Mouse (Mus musculus): ENCODE results near the gene Ctf1. TPM values are rescaled to one million over a fixed set of nuclear protein-coding genes. Genes with fewer than 3 reads are reported as not detected.

The Ctf1 gene
- polyA plus RNA-seq, 1 experiment from 2014 or later = 29.8 TPM

- H3K4me1 ChIP-seq = peaks cover 3% of the 10 kb centered on the region; the same call in 1 of the 2 replicates
- peaks cover 5% of the 10 kb centered on the region; the same call in 1 of the 2 replicates for H3K36me3 ChIP-seq
- no peaks in the 10 kb centered on the region for H3K27me3 ChIP-seq
- H3K4me2 ChIP-seq (replicated peaks) = no peak overlapping the region
- no peak overlapping the region for H3K27ac ChIP-seq (replicated peaks)
- WGBS = 78% methylated on average over 4 of the region's 4 CpGs
- H3K4me3 ChIP-seq (replicated peaks) = no peak overlapping the region
- no peaks in the 10 kb centered on the region for H3K9me3 ChIP-seq (replicated peaks)
- ATAC-seq (ENCODE audit: insufficient number of reproducible peaks, low FRiP score, low TSS enrichment, low read depth) = no peak
- no peak overlapping the region for H3K9ac ChIP-seq
These were observed 34.9 kb upstream of the Ctf1 start for GRCm38 (mm10) chr7:127677609-127678008.

GRCm38 (mm10) chr7:127678811-127679210, 33.7 kb upstream of the Ctf1 start:
- no peak overlapping the region for H3K27ac ChIP-seq (replicated peaks)
- no peak overlapping the region for H3K4me3 ChIP-seq (replicated peaks)
- no peak overlapping the region for H3K4me2 ChIP-seq (replicated peaks)
- H3K9ac ChIP-seq = no peak overlapping the region
- H3K4me1 ChIP-seq = peaks cover 3% of the 10 kb centered on the region; the same call in 1 of the 2 replicates
- peaks cover 5% of the 10 kb centered on the region; the same call in 1 of the 2 replicates for H3K36me3 ChIP-seq
- H3K9me3 ChIP-seq (replicated peaks) = no peaks in the 10 kb centered on the region
- ATAC-seq (ENCODE audit: insufficient number of reproducible peaks, low FRiP score, low TSS enrichment, low read depth) = no peak
- no peaks in the 10 kb centered on the region for H3K27me3 ChIP-seq
- WGBS = 62% methylated on average over 2 of the region's 2 CpGs

DNA sequence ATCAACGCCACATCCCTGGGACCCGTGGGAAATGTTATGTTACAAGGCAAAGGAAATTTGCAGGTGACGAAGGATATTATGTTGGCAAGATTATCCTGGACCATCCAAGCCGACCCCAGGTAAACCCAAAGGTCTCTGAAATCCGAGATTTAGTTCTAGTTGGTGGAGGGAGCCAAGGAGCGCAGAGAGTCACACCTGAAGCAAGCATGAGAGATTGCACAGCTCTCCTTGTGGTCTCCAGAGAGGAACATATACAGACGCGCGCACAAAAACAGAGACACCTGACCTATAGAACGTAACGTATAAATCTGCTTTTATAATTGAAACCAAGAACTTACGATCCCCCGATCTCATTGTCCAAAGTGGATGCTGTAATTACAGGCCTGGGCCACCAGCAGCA, 32.0 kb upstream of the Ctf1 start:
- H3K4me1 ChIP-seq = peaks cover 6% of the 10 kb centered on the region
- 78% methylated on average over 13 of the region's 13 CpGs for WGBS
- H3K36me3 ChIP-seq = peaks cover 5% of the 10 kb centered on the region; the same call in 1 of the 2 replicates
- no peak overlapping the region for H3K4me3 ChIP-seq (replicated peaks)
- H3K27me3 ChIP-seq = no peaks in the 10 kb centered on the region
- ATAC-seq (ENCODE audit: insufficient number of reproducible peaks, low FRiP score, low TSS enrichment, low read depth) = no peak
- H3K4me2 ChIP-seq (replicated peaks) = no peak overlapping the region
- no peak overlapping the region for H3K9ac ChIP-seq
- no peaks in the 10 kb centered on the region for H3K9me3 ChIP-seq (replicated peaks)
- no peak overlapping the region for H3K27ac ChIP-seq (replicated peaks)

- H3K36me3 ChIP-seq = peaks cover 3% of the 10 kb centered on the region; the same call in 1 of the 2 replicates
- no peak overlapping the region for H3K4me2 ChIP-seq (replicated peaks)
- peaks cover 12% of the 10 kb centered on the region for H3K4me1 ChIP-seq
- H3K4me3 ChIP-seq (replicated peaks) = no peak overlapping the region
- H3K27ac ChIP-seq (replicated peaks) = no peak overlapping the region
- H3K9me3 ChIP-seq (replicated peaks) = no peaks in the 10 kb centered on the region
- H3K9ac ChIP-seq = no peak overlapping the region
- WGBS = 76% methylated on average over 8 of the region's 8 CpGs
- H3K27me3 ChIP-seq = no peaks in the 10 kb centered on the region
- ATAC-seq (ENCODE audit: insufficient number of reproducible peaks, low FRiP score, low TSS enrichment, low read depth) = no peak
These were observed 30.5 kb upstream of the Ctf1 start for GRCm38 (mm10) chr7:127681888-127682553.

GRCm38 (mm10) chr7:127685304-127686018, 27.1 kb upstream of the Ctf1 start:
- peak overlapping the region; percentile 44; the same call in 1 of the 2 replicates for H3K27ac ChIP-seq (replicated peaks)
- no peaks in the 10 kb centered on the region for H3K27me3 ChIP-seq
- peak; percentile 64 for ATAC-seq (ENCODE audit: insufficient number of reproducible peaks, low FRiP score, low TSS enrichment, low read depth)
- H3K4me3 ChIP-seq (replicated peaks) = no peak overlapping the region
- H3K9ac ChIP-seq = no peak overlapping the region
- H3K4me1 ChIP-seq = peaks cover 16% of the 10 kb centered on the region
- no peaks in the 10 kb centered on the region for H3K9me3 ChIP-seq (replicated peaks)
- WGBS = 64% methylated on average over 14 of the region's 14 CpGs
- H3K36me3 ChIP-seq = peaks cover 8% of the 10 kb centered on the region; the same call in 1 of the 2 replicates
- no peak overlapping the region for H3K4me2 ChIP-seq (replicated peaks)

- Histone ChIP-seq H3K4me3 (replicated peaks) (no peak overlapping the region), H3K4me1 (peaks cover 27% of the 10 kb centered on the region), H3K9ac (no peak overlapping the region), H3K9me3 (replicated peaks) (no peaks in the 10 kb centered on the region), H3K27ac (replicated peaks) (no peak overlapping the region), H3K4me2 (replicated peaks) (no peak overlapping the region), H3K36me3 (peaks cover 8% of the 10 kb centered on the region; the same call in 1 of the 2 replicates), H3K27me3 (no peaks in the 10 kb centered on the region)
- WGBS = 69% methylated on average over 11 of the region's 11 CpGs
- ATAC-seq (ENCODE audit: insufficient number of reproducible peaks, low FRiP score, low TSS enrichment, low read depth) = no peak
These were observed 25.6 kb upstream of the Ctf1 start for GRCm38 (mm10) chr7:127686740-127687449.

- no peak for ATAC-seq (ENCODE audit: insufficient number of reproducible peaks, low FRiP score, low TSS enrichment, low read depth)
- Histone ChIP-seq H3K4me1 (peaks cover 27% of the 10 kb centered on the region), H3K36me3 (peaks cover 8% of the 10 kb centered on the region; the same call in 1 of the 2 replicates), H3K9ac (no peak overlapping the region), H3K27me3 (no peaks in the 10 kb centered on the region), H3K4me3 (replicated peaks) (no peak overlapping the region), H3K27ac (replicated peaks) (no peak overlapping the region), H3K9me3 (replicated peaks) (no peaks in the 10 kb centered on the region), H3K4me2 (replicated peaks) (no peak overlapping the region)
- WGBS = 83% methylated on average over 7 of the region's 7 CpGs
These were observed 23.6 kb upstream of the Ctf1 start for GRCm38 (mm10) chr7:127688935-127689334.

DNA sequence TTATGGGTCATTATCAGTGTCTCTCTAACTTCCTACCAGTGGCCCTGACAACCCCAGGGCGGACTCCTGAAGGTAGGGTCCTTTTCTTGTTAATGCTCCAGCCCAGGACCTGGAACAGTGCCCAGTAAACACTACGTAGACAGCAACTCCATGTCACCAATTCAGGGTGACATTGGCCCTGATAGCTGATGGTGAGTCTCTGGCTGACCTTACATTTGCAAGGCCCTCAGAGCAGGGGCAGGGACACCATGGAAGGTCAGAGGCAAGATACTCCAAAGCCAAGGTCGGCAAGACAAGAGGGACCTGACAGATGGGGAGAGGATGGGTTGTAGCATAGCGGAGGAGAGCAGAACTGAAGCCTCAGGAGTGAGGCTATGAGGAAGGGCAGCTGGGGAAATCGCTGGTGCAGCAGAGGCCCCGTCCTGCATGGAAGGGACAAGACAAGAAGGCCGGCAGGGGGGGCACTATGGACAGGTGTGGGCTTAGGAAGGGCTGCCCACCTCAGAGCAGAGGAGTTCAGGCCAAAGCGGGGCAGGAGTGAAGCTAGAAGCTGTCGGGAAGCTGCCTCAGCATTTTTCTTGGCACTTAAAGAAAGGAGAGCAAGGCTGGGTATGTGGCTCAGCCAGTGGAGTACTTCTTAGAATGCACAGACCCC, 22.8 kb upstream of the Ctf1 start:
- WGBS = 67% methylated on average over 9 of the region's 9 CpGs
- Histone ChIP-seq H3K27ac (replicated peaks) (no peak overlapping the region), H3K4me1 (peaks cover 27% of the 10 kb centered on the region), H3K27me3 (no peaks in the 10 kb centered on the region), H3K36me3 (peaks cover 10% of the 10 kb centered on the region), H3K4me2 (replicated peaks) (no peak overlapping the region), H3K9ac (no peak overlapping the region), H3K4me3 (replicated peaks) (no peak overlapping the region), H3K9me3 (replicated peaks) (no peaks in the 10 kb centered on the region)
- ATAC-seq (ENCODE audit: insufficient number of reproducible peaks, low FRiP score, low TSS enrichment, low read depth) = no peak

DNA sequence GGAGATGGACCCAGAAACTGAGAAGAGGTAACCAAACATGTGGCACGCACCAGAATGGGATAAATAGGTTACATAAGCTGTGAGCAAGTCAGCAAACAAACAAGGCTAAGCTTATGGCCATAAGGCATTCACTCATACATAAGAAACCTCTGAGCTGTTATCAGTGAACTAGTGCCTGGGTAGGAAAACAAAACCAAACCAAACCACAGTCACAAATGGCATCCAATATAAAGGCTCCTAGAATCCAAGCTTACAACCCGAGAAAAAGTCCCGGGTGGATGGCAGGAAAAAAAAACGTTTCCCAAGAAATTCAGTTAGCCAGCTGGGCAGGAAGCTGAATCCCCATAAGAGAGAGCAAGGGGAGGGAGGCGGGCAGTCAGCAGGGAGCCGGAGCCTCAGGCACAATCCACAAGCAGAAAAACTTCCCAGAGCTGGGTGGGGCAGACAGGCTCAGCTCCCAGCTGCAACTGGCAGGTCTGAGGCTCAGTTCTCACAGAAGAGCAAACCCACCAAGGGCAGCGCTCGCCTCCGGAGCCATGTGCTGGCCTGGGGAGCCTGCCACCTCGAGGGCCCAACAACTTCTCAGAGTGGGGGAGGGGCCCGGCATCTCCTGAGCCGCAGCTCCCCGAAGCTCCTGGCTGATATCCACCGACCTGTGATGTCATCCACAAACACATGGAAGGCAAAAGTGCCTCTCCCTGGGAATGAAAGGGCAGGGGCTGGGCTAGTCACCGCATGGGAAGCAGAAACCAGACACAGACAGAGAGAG, 21.1 kb upstream of the Ctf1 start:
- WGBS = 4% methylated on average over 15 of the region's 15 CpGs
- Histone ChIP-seq H3K9ac (peak overlapping the region; percentile 18), H3K4me3 (replicated peaks) (peak overlapping the region; percentile 35), H3K9me3 (replicated peaks) (no peaks in the 10 kb centered on the region), H3K27ac (replicated peaks) (peak overlapping the region; percentile 93), H3K4me1 (peaks cover 15% of the 10 kb centered on the region), H3K27me3 (no peaks in the 10 kb centered on the region), H3K4me2 (replicated peaks) (peak overlapping the region; percentile 50), H3K36me3 (peaks cover 16% of the 10 kb centered on the region)
- peak; percentile 91 for ATAC-seq (ENCODE audit: insufficient number of reproducible peaks, low FRiP score, low TSS enrichment, low read depth)

GRCm38 (mm10) chr7:127693290-127693689, 19.2 kb upstream of the Ctf1 start:
- no peaks in the 10 kb centered on the region for H3K27me3 ChIP-seq
- no peaks in the 10 kb centered on the region for H3K9me3 ChIP-seq (replicated peaks)
- H3K9ac ChIP-seq = no peak overlapping the region
- H3K4me1 ChIP-seq = peaks cover 15% of the 10 kb centered on the region
- H3K27ac ChIP-seq (replicated peaks) = no peak overlapping the region
- no peak overlapping the region for H3K4me3 ChIP-seq (replicated peaks)
- ATAC-seq (ENCODE audit: insufficient number of reproducible peaks, low FRiP score, low TSS enrichment, low read depth) = no peak
- no peak overlapping the region for H3K4me2 ChIP-seq (replicated peaks)
- 97% methylated on average over 8 of the region's 8 CpGs for WGBS
- H3K36me3 ChIP-seq = peaks cover 22% of the 10 kb centered on the region

Measured in embryonic facial prominence, embryonic 15.5 days (tissue).